Mouse (Mus musculus) liver, postnatal 0 days (tissue): ENCODE results near the gene H2-Ab1. TPM values are rescaled to one million over a fixed set of nuclear protein-coding genes. Genes with fewer than 3 reads are reported as not detected.

Experiments used
- ATAC-seq: fragments of 200-750 bp; cut with Nextera tagmentation; 2 replicates; pipeline ENCODE4 v1.8.0; 2017; ENCODE audit warnings: mild to moderate bottlenecking, moderate library complexity
- DNase-seq: peaks from one replicate; pipeline ENCODE4 v3.0.0-alpha.2; 2016
- H3K27ac ChIP-seq: fragments of 300-500 bp; sonication (generic); 2 replicates; pipeline ENCODE4 v1.5.1; 2014; ENCODE audit warnings: antibody characterized with exemption, moderate library complexity, mild to moderate bottlenecking, low read depth
- H3K27me3 ChIP-seq: fragments of 300-500 bp; sonication (generic); 2 replicates; pipeline ENCODE4 v1.6.1; 2014; ENCODE audit warnings: low read length, control low read depth, mixed read lengths; ENCODE audit not compliant: insufficient read depth
- H3K36me3 ChIP-seq: fragments of 300-500 bp; sonication (generic); replicated peaks from 2 replicates; pipeline ENCODE4 v1.6.1; 2014; ENCODE audit warnings: mild to moderate bottlenecking, control low read depth, low read length, moderate library complexity, mixed read lengths; ENCODE audit not compliant: insufficient read depth
- H3K4me1 ChIP-seq: fragments of 300-500 bp; sonication (generic); 2 replicates; pipeline ENCODE4 v1.6.1; 2014; ENCODE audit warnings: antibody characterized with exemption, mild to moderate bottlenecking, control low read depth; ENCODE audit not compliant: insufficient read depth
- H3K4me2 ChIP-seq: fragments of 300-500 bp; sonication (generic); 2 replicates; pipeline ENCODE4 v1.6.1; 2014; ENCODE audit warnings: low read depth, mild to moderate bottlenecking, low read length, moderate library complexity, mixed read lengths
- H3K4me3 ChIP-seq: fragments of 300-500 bp; sonication (generic); 2 replicates; pipeline ENCODE4 v1.5.1; 2014; ENCODE audit warnings: low read depth, low read length
- H3K9ac ChIP-seq: fragments of 300-500 bp; sonication (generic); replicated peaks from 2 replicates; pipeline ENCODE4 v1.6.1; 2014; ENCODE audit warnings: mild to moderate bottlenecking, moderate library complexity
- H3K9me3 ChIP-seq: fragments of 300-500 bp; sonication (generic); 2 replicates; pipeline ENCODE4 v1.6.1; 2016; ENCODE audit warnings: mild to moderate bottlenecking, control low read depth, low read length, mixed read lengths
- CTCF ChIP-seq: sonication (generic); IDR thresholded peaks from 2 replicates; pipeline ENCODE4 v1.5.1; 2016; ENCODE audit warnings: antibody characterized with exemption, low read depth
- EP300 ChIP-seq: IDR thresholded peaks from 2 replicates; pipeline ENCODE4 v1.6.1; 2016; ENCODE audit warnings: antibody characterized with exemption, low read depth, mild to moderate bottlenecking
- WGBS: fragments of 180-500 bp; shearing (Covaris S2); extraction: QIAGEN DNeasy Blood & Tissue Kit; methylation state at CpG from one replicate; pipeline ENCODE4 v1.1.7; 2014; ENCODE audit not compliant: insufficient replicate concordance; 5-methylcytosine and 5-hydroxymethylcytosine counted together
- polyA plus RNA-seq: library from polyadenylated mRNA; unstranded; fragments of >200 nt; fragmentation: Nextera tagmentation; extraction: Ambion mirVana; gene quantifications from 2 replicates; pipeline ENCODE4 v1.2.1, GENCODE M21; 2015

The H2-Ab1 gene
- polyA plus RNA-seq, 1 experiment from 2014 or later, result 24.9 TPM

DNA sequence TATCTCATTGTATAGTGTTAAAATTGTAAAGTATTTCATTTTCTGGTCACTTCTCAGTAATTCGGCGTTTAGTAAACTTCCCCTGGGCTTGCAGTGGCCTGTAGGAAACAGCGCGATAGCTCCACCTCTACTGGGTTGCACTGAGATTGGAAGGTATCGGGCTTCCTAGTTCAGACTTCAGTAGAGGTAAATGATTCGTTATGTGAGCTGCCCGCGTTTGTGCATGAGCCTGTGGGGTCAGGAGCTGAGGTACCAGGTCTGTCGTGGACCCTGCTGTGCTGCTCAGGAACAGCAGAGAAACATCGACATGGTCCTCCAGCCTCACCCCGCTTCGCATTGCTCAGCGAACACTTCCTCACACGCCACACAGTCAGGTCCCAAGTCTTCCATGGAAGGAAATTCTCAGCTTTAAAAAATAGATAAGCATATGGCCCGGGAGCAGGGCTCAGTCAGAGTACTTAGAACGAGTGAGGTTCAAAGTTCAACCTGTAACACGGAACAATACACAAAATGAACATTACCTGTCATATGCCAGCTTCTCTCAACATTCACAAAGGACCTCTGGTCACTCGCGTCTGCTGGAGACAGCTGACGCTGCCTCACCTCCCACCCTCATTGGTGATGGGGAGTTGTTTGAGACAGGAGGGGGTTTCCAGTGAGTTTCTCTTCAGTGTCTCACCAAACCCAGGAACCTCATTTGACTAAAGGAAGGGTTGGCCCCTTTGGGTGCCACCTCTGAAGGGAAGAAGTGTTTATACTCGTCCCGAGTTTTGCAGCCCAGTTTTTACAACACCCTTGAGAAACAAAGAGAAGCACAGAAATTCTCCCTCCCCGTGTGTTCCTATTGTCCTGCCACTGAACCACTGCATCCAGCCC is 43.4 kb downstream of the H2-Ab1 start:
- H3K4me2 ChIP-seq, result no peak overlapping the region
- WGBS, result 66% methylated on average over 23 of the region's 23 CpGs
- H3K9me3 ChIP-seq, result no peaks in the 10 kb centered on the region
- H3K4me3 ChIP-seq, result no peak overlapping the region
- DNase-seq (no peak), ATAC-seq (no peak)
- H3K27me3 ChIP-seq, result 0 out of 2 replicates have a peak, but pooled peaks cover under 1% of the 10 kb centered on the region
- no peak overlapping the region for H3K27ac ChIP-seq
- no peak overlapping the region for H3K9ac ChIP-seq
- TF ChIP-seq EP300 (no peak), CTCF (no peak)
- no peaks in the 10 kb centered on the region for H3K36me3 ChIP-seq
- peaks cover 4% of the 10 kb centered on the region; the same call in 1 of the 2 replicates for H3K4me1 ChIP-seq

GRCm38 (mm10) chr17:34301670-34302190 is 44.2 kb downstream of the H2-Ab1 start:
- no peak overlapping the region for H3K27ac ChIP-seq
- no peaks in the 10 kb centered on the region for H3K36me3 ChIP-seq
- no peaks in the 10 kb centered on the region for H3K9me3 ChIP-seq
- H3K4me1 ChIP-seq, result no peaks in the 10 kb centered on the region
- H3K4me3 ChIP-seq, result no peak overlapping the region
- WGBS, result 78% methylated on average over 4 of the region's 4 CpGs
- ATAC-seq (no peak), DNase-seq (no peak)
- no peak overlapping the region for H3K9ac ChIP-seq
- no peaks in the 10 kb centered on the region for H3K27me3 ChIP-seq
- no peak overlapping the region for H3K4me2 ChIP-seq
- TF ChIP-seq CTCF (no peak), EP300 (no peak)

DNA sequence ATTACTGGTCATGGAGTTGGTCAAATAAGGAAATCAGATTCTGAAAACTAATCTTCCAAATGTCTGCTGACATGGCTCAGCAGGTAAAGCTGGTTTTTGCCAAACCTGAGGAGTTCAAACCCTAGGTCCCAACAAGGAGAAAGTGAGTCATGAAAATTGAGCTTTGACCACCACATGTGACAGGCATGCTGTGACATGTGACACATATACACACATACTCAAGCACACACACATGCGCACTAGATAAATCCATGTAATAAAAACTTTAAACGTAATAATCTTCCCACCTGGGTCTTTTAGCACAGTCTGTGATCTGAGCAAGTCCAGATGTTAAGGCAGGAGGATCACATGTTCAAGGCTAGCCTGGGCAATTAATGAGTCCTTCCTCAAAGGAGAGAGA is 46.3 kb downstream of the H2-Ab1 start:
- H3K36me3 ChIP-seq, result no peaks in the 10 kb centered on the region
- no peak for TF ChIP-seq CTCF
- no peak for TF ChIP-seq EP300
- no peak for ATAC-seq
- H3K9ac ChIP-seq, result no peak overlapping the region
- no peaks in the 10 kb centered on the region for H3K27me3 ChIP-seq
- no peak overlapping the region for H3K4me3 ChIP-seq
- 72% methylated on average over 2 of the region's 2 CpGs for WGBS
- no peaks in the 10 kb centered on the region for H3K9me3 ChIP-seq
- H3K4me2 ChIP-seq, result no peak overlapping the region
- H3K27ac ChIP-seq, result no peak overlapping the region
- DNase-seq, result no peak
- no peaks in the 10 kb centered on the region for H3K4me1 ChIP-seq

- Histone ChIP-seq H3K4me1 (no peaks in the 10 kb centered on the region), H3K27me3 (no peaks in the 10 kb centered on the region), H3K27ac (no peak overlapping the region), H3K36me3 (no peaks in the 10 kb centered on the region), H3K9me3 (no peaks in the 10 kb centered on the region), H3K9ac (no peak overlapping the region), H3K4me3 (no peak overlapping the region), H3K4me2 (no peak overlapping the region)
- peak; percentile 36 for DNase-seq
- peak; percentile 40; the same call in 1 of the 2 replicates for ATAC-seq
- 19% methylated on average over 4 of the region's 4 CpGs for WGBS
- TF ChIP-seq CTCF, result no peak
- TF ChIP-seq EP300, result no peak
Measured at GRCm38 (mm10) chr17:34304751-34305150, 47.3 kb downstream of the H2-Ab1 start.

DNA sequence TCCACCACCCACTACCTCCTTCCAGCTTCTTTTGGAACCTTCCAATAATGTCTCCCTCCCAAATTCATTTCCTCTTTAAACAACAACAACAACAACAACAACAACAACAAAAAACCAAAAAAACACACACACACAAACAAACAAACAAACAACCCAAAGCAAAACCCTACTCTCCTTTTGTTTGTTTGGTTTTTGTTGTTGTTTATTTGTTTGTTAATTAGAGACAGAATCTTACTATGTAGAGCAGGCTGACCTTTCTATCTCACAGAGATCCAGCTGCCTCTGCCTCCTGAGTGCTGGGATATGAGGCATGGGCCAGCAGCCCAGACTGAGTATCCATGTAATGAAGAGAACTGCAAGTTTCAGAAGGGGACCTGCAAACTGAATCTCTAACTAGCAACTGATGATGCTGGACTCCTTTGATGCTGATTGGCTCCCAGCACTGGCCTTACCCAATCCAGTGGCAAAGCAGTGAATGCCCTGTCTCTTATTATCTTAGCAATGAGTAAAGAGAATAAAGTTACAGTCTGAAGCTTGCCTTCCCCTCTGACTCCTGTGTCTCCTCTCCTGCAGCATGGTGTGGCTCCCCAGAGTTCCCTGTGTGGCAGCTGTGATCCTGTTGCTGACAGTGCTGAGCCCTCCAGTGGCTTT is 48.0 kb downstream of the H2-Ab1 start, which contains the start of gene H2-Eb1:
Gene H2-Eb1, plus strand, starts transcription at position 488 of the 651 bp plus-strand sequence.
- Histone ChIP-seq H3K27ac (no peak within 1 kb of the TSS), H3K4me3 (no peak within 1 kb of the TSS), H3K9me3 (no peaks in the 10 kb centered on the region), H3K9ac (no peak within 1 kb of the TSS), H3K27me3 (no peaks in the 10 kb centered on the region), H3K36me3 (no peaks in the 10 kb centered on the region), H3K4me1 (no peaks in the 10 kb centered on the region), H3K4me2 (no peak within 1 kb of the TSS)
- peak; percentile 82 for DNase-seq
- peak; percentile 73 for ATAC-seq
- TF ChIP-seq EP300 (no peak), CTCF (no peak)

GRCm38 (mm10) chr17:34306407-34306806 is 48.9 kb downstream of the H2-Ab1 start:
- no peak overlapping the region for H3K9ac ChIP-seq
- no peaks in the 10 kb centered on the region for H3K27me3 ChIP-seq
- ATAC-seq (no peak), DNase-seq (no peak)
- H3K9me3 ChIP-seq, result no peaks in the 10 kb centered on the region
- H3K36me3 ChIP-seq, result no peaks in the 10 kb centered on the region
- TF ChIP-seq EP300 (no peak), CTCF (no peak)
- H3K27ac ChIP-seq, result no peak overlapping the region
- no peak overlapping the region for H3K4me3 ChIP-seq
- H3K4me1 ChIP-seq, result no peaks in the 10 kb centered on the region
- H3K4me2 ChIP-seq, result no peak overlapping the region
- 64% methylated on average over 2 of the region's 2 CpGs for WGBS
